Mouse (Mus musculus) kidney, postnatal 0 days (tissue): ENCODE measurements around the gene Zcchc17. TPM values are rescaled to one million over a fixed set of nuclear protein-coding genes. Genes with fewer than 3 reads are reported as not detected.
A peak's percentile ranks its signal among the peaks of the same experiment; 100 is the strongest.

Source experiments
- ATAC-seq: fragments of 200-750 bp; cut with Nextera tagmentation; replicated peaks from 2 replicates; pipeline ENCODE4 v1.8.0; 2017; ENCODE audit warnings: low read depth, moderate number of reproducible peaks, moderate TSS enrichment, moderate library complexity; ENCODE audit not compliant: low FRiP score
- DNase-seq: peaks from one replicate; pipeline ENCODE4 v3.0.0-alpha.2; 2016; ENCODE audit warnings: low spot score
- H3K27ac ChIP-seq: fragments of 300-500 bp; sonication (generic); 2 replicates; pipeline ENCODE4 v1.5.1; 2014; ENCODE audit warnings: mild to moderate bottlenecking
- H3K27me3 ChIP-seq: fragments of 300-500 bp; sonication (generic); 2 replicates; pipeline ENCODE4 v1.6.1; 2014; ENCODE audit warnings: low read length, mixed read lengths; ENCODE audit not compliant: insufficient read depth
- H3K36me3 ChIP-seq: fragments of 300-500 bp; sonication (generic); 2 replicates; pipeline ENCODE4 v1.6.1; 2014; ENCODE audit warnings: low read length, mixed read lengths; ENCODE audit not compliant: insufficient read depth
- H3K4me1 ChIP-seq: fragments of 300-500 bp; sonication (generic); replicated peaks from 2 replicates; pipeline ENCODE4 v1.6.1; 2014; ENCODE audit warnings: antibody characterized with exemption, low read length, mixed read lengths; ENCODE audit not compliant: insufficient read depth
- H3K4me2 ChIP-seq: fragments of 300-500 bp; sonication (generic); 2 replicates; pipeline ENCODE4 v1.6.1; 2014; ENCODE audit warnings: mild to moderate bottlenecking, low read length, moderate library complexity, mixed read lengths
- H3K4me3 ChIP-seq: fragments of 300-500 bp; sonication (generic); replicated peaks from 2 replicates; pipeline ENCODE4 v1.5.1; 2014; ENCODE audit warnings: low read depth, low read length
- H3K9ac ChIP-seq: fragments of 300-500 bp; sonication (generic); 2 replicates; pipeline ENCODE4 v1.6.1; 2014; ENCODE audit warnings: low read depth, low read length
- H3K9me3 ChIP-seq: fragments of 300-500 bp; sonication (generic); replicated peaks from 2 replicates; pipeline ENCODE4 v1.6.1; 2016; ENCODE audit warnings: low read length, inconsistent platforms, mixed read lengths
- CTCF ChIP-seq: IDR thresholded peaks from 2 replicates; pipeline ENCODE4 v1.5.1; 2016; ENCODE audit warnings: antibody characterized with exemption, low read depth, mild to moderate bottlenecking, moderate library complexity
- WGBS: fragments of 180-500 bp; shearing (Covaris S2); extraction: QIAGEN DNeasy Blood & Tissue Kit; methylation state at CpG from one replicate; pipeline ENCODE4 v1.1.7; 2014; 5-methylcytosine and 5-hydroxymethylcytosine counted together
- polyA plus RNA-seq: library from polyadenylated mRNA; unstranded; fragments of >200 nt; fragmentation: Nextera tagmentation; extraction: Ambion mirVana; gene quantifications from 2 replicates; pipeline ENCODE4 v1.2.1, GENCODE M21; 2015

The Zcchc17 gene
- polyA plus RNA-seq, 1 experiment from 2014 or later: 68.0 TPM

DNA sequence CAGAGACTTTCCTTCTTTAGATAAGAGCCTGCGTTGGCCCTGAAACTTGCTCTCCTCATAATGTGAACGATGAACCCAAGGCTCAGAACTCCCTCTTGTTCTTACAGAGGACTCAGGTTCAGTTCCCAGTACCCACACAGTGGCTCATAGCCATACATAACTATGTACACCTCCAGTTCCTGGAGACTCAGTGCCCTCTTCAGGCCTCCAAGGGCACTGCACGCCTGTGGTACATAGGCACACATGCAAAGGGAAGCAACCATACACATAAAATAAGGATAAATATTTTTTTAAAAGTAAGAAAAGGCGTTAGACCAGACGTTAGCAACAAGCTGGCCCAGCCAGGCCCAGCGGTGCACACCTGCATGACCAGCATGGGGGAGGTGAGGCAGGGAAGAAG is 10.1 kb downstream of the Zcchc17 start:
- Histone ChIP-seq H3K9ac (no peak overlapping the region), H3K27ac (no peak overlapping the region), H3K36me3 (peaks cover 26% of the 10 kb centered on the region), H3K4me2 (no peak overlapping the region), H3K4me3 (no peak overlapping the region), H3K4me1 (no peaks in the 10 kb centered on the region), H3K27me3 (no peaks in the 10 kb centered on the region), H3K9me3 (no peaks in the 10 kb centered on the region)
- ATAC-seq: no peak
- peak; percentile 39; the same call in 1 of the 2 replicates for TF ChIP-seq CTCF
- DNase-seq: no peak
- 96% methylated on average over 6 of the region's 6 CpGs for WGBS

DNA sequence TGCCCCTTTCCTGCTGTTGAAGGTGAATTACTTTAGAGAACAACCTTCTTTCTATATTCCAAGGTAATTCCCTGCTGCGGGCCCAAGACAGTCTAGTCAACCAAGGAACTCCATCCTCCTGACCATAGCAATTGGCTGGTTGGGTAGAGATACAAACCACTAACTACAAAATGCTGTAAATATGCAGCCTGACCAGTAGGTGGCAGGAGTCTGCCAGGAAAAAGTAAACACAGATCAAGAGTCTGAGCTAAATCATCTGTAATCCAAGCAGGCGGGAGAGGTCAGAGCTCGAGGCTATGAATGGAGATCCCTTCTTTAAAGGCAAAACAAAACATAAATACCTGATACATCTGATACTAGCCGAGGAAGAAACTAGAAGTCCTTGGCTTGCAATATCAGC is 18.1 kb downstream of the Zcchc17 start:
- ATAC-seq: no peak

DNA sequence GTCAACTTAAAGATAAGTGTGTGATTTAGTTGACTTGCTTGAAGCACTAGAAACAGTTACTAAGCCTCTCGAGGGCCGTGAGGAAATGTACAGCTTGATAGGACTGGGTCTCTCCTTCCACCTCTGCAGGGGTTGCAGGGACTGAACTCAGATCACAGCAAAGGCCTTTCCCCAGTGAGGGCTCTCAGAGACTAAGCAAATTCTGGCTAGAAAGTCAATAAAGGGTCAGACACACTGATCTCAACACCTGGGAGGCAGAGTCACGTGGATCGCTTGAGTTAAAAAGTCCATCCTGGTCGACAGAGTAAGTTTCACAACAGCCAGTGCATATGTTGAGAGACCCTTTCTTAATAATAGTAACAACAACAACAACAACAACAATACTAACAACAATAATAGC is 23.9 kb downstream of the Zcchc17 start:
- no peaks in the 10 kb centered on the region for H3K27me3 ChIP-seq
- H3K9ac ChIP-seq: no peak overlapping the region
- no peak overlapping the region for H3K4me2 ChIP-seq
- no peak overlapping the region for H3K27ac ChIP-seq
- no peaks in the 10 kb centered on the region for H3K4me1 ChIP-seq
- H3K36me3 ChIP-seq: peaks cover 11% of the 10 kb centered on the region; the same call in 1 of the 2 replicates
- ATAC-seq (no peak), DNase-seq (no peak)
- no peak overlapping the region for H3K4me3 ChIP-seq
- no peaks in the 10 kb centered on the region for H3K9me3 ChIP-seq
- no peak for TF ChIP-seq CTCF
- 88% methylated on average over 5 of the region's 5 CpGs for WGBS

More for the DNA sequence above, 18.1 kb downstream of the Zcchc17 start:
- no peaks in the 10 kb centered on the region for H3K27me3 ChIP-seq
- H3K36me3 ChIP-seq: peaks cover 7% of the 10 kb centered on the region; the same call in 1 of the 2 replicates
- H3K9me3 ChIP-seq: no peaks in the 10 kb centered on the region
- peak; percentile 86 for TF ChIP-seq CTCF
- no peaks in the 10 kb centered on the region for H3K4me1 ChIP-seq
- no peak overlapping the region for H3K4me3 ChIP-seq
- WGBS: 20% methylated on average over 4 of the region's 4 CpGs
- no peak overlapping the region for H3K9ac ChIP-seq
- no peak overlapping the region for H3K4me2 ChIP-seq
- H3K27ac ChIP-seq: no peak overlapping the region
- peak; percentile 91 for DNase-seq

DNA sequence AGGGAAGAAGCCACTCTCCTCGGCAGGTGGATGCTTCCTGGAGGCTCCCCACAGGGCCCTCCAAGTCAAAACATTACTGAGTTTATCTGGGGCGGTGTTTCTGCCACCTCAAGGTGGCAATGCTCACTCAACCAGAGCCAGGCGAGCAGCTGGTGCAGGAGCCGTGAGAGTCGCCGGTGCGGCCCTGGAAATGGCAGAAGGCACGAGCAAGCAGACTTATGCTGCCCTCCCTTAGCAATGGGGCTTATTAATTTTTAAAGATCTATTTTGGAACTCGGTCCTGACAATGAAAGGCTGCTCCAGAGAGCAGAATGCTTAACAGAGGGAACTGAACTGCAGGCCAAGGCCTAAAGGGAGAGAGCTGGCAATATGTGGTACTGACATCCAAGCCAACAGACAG is 32.4 kb downstream of the Zcchc17 start:
- Histone ChIP-seq H3K36me3 (peaks cover 35% of the 10 kb centered on the region), H3K4me1 (peaks cover 9% of the 10 kb centered on the region), H3K4me3 (no peak overlapping the region), H3K27ac (peak overlapping the region; percentile 76), H3K9me3 (no peaks in the 10 kb centered on the region), H3K9ac (no peak overlapping the region), H3K4me2 (no peak overlapping the region), H3K27me3 (no peaks in the 10 kb centered on the region)
- no peak for TF ChIP-seq CTCF
- no peak for ATAC-seq
- WGBS: 56% methylated on average over 9 of the region's 9 CpGs
- DNase-seq: no peak

DNA sequence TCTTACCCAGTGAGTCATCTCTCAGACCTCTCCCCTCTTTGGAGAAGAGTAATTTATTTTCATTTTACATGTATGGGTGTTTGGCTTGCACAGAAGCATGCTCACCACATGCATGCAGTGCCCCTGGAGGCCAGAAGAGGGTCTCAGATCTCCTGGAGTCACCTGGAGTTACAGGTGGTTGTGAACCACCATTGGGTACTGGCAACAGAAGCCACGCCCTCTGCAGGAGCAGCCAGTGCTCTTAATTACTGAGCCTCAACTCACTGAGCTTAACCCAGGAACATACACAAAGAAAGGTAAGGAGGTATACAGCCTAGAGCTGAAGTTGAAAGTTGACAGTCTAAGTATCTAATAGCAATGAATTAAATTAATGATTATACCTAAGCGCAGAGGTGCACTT is 34.3 kb downstream of the Zcchc17 start:
- no peak overlapping the region for H3K4me3 ChIP-seq
- no peaks in the 10 kb centered on the region for H3K9me3 ChIP-seq
- no peak overlapping the region for H3K4me2 ChIP-seq
- H3K27ac ChIP-seq: no peak overlapping the region
- WGBS: 91% methylated on average over 2 of the region's 2 CpGs
- H3K9ac ChIP-seq: no peak overlapping the region
- no peak for ATAC-seq
- H3K4me1 ChIP-seq: peaks cover 9% of the 10 kb centered on the region
- H3K27me3 ChIP-seq: no peaks in the 10 kb centered on the region
- TF ChIP-seq CTCF: peak; percentile 19; the same call in 1 of the 2 replicates
- DNase-seq: no peak
- peaks cover 40% of the 10 kb centered on the region for H3K36me3 ChIP-seq

DNA sequence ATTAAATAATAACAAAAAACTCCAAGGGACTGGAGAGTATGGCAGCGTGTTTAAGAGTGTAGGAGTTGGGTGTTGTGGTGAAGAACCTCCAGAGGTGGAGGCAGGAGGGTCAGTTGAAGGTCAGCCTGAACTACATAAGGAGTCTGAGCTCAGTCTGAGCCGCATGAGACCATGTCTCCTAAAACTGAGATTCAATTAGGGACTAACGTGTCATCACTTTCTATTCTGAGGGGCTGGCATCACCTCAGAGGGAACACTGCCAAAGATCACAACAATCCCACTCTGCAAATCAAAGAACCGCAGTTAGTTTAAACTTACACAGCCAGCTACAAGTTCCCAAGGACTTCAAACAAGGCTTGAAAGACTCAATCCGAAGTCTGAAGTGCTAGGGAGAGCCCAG is 36.1 kb downstream of the Zcchc17 start:
- Histone ChIP-seq H3K36me3 (peaks cover 45% of the 10 kb centered on the region), H3K9me3 (no peaks in the 10 kb centered on the region), H3K27me3 (no peaks in the 10 kb centered on the region), H3K27ac (no peak overlapping the region), H3K4me1 (peaks cover 9% of the 10 kb centered on the region), H3K4me2 (no peak overlapping the region), H3K4me3 (no peak overlapping the region), H3K9ac (no peak overlapping the region)
- no peak for DNase-seq
- no peak for ATAC-seq
- TF ChIP-seq CTCF: no peak
- 70% methylated on average over 5 of the region's 5 CpGs for WGBS

DNA sequence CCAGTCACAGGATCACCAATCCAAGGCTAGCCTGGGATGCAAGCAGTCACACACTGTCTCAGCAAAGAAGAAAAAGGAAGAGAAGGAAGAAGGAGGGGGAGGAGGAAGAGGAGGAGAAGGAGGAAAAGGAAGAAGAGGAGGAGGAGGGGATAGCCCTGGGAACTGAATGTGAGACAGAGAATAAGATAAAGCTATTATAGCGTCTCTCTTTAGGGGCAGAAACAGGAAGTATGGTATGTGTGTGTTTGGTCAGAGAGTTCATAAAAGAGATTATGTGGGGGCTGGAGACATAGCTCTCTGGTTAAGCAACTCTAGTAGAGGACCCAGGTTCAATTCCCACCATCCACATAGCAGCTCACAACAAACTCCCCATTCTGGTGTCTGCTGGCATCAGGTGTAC is 36.6 kb downstream of the Zcchc17 start:
- H3K27me3 ChIP-seq: no peaks in the 10 kb centered on the region
- peaks cover 9% of the 10 kb centered on the region for H3K4me1 ChIP-seq
- H3K4me2 ChIP-seq: no peak overlapping the region
- no peak overlapping the region for H3K27ac ChIP-seq
- H3K4me3 ChIP-seq: no peak overlapping the region
- 73% methylated on average over 1 of the region's 1 CpGs for WGBS
- ATAC-seq: no peak
- no peak overlapping the region for H3K9ac ChIP-seq
- H3K9me3 ChIP-seq: no peaks in the 10 kb centered on the region
- no peak for DNase-seq
- peaks cover 45% of the 10 kb centered on the region for H3K36me3 ChIP-seq
- no peak for TF ChIP-seq CTCF
